Mouse (Mus musculus) spleen, adult 2 months (tissue): ENCODE measurements around the gene Armh2.

Experiments used
- CTCF ChIP-seq: fragments of 200-500 bp; IDR thresholded peaks from 2 replicates; pipeline ENCODE4 v1.5.1; 2011; ENCODE audit warnings: mild to moderate bottlenecking, inconsistent platforms; ENCODE audit not compliant: insufficient read depth, insufficient read length, insufficient replicate concordance; ENCODE audit errors: extremely low read depth
- POLR2A ChIP-seq: fragments of 200-500 bp; IDR thresholded peaks from 2 replicates; pipeline ENCODE4 v1.6.1; 2011; ENCODE audit warnings: low read depth, low read length, inconsistent platforms

DNA sequence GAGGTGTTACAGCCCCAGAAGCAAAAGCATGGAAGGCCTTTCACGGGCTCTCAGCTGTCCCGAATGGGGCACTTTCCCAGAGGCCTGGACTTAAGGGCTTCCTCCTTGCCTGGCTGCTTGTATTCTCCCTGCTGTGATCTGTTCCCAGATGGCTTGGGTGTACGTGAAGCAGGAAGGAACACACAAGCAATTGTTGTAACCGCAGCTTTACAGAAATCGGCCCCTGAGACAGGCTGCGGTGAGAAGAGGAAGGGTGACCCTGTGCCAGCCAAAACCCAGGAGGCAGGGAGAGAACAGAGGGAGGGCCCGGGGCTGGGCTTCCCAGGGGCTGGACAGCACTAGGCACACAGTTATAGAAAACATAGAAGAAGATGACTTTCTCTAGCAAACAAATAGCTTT, 30.1 kb upstream of the Armh2 start:
- no peak for TF ChIP-seq CTCF
- no peak for TF ChIP-seq POLR2A
